Mouse (Mus musculus): ENCODE results near the gene Brwd1. TPM values are rescaled to one million over a fixed set of nuclear protein-coding genes. Genes with fewer than 3 reads are reported as not detected.
"Not testable (repeated sequence)": the region's sequence is repeated elsewhere in the genome, so short reads cannot be mapped to it uniquely, and the experiment has no call there.

Brwd1 gene
- total and polyA plus RNA-seq, 3 experiments: 4.3 to 8.1 (median 4.4) TPM

DNA sequence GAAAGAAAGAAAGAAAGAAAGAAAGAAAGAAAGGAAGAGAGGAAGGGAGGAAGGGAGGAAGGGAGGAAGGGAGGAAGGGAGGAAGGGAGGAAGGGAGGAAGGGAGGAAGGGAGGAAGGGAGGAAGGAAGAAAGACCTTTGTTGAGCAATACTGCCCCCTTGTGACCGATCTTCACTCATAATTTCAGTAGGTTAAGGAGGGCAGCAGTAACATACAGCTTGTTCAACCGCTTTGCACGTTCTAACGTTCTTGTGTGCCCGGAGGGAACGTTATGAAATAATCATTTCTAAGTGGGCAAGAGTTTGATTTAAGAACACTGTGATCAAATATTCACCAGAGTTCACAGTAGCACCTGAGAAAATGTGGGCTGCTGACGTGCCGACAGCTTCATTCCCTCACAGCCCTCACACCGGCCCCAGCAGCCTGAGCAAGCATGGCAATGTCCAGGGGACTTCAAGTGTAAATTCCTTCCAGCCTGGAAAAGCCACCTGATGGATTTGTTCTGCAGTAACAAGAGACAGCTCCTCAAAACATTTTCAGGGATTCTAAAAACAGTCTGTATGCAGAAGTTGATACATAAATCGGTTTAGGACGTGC, 117.8 kb downstream of the Brwd1 start (continued):
- TF ChIP-seq E2F4 (IDR thresholded peaks at IDR 0.05; ENCODE audit: insufficient replicate concordance, low read depth, low read length) (no peak), POLR2A (IDR thresholded peaks at IDR 0.05; ENCODE audit: low read depth, low read length) (no peak), RAD21 (IDR thresholded peaks at IDR 0.05; ENCODE audit: low read depth, low read length) (peak; percentile 71), HCFC1 (IDR thresholded peaks at IDR 0.05; ENCODE audit: low read depth, low read length) (no peak), SIN3A (IDR thresholded peaks at IDR 0.05; ENCODE audit: low read length) (no peak), PAX5 (IDR thresholded peaks at IDR 0.05; ENCODE audit: low read length) (no peak)

GRCm38 (mm10) chr16:95961484-95961883, 120.8 kb downstream of the Brwd1 start:
- H3K4me3 ChIP-seq (replicated peaks in 1 of 3; ENCODE audit: low read depth in 2 of 3, low read length in 2 of 3, poor library complexity in 1 of 3); H3K27me3 ChIP-seq (replicated peaks); dilution Hi-C loops (cut with MboI; ENCODE audit: extremely low pct_ligation_motif_present, extremely low pct_unique_long_range_greater_than_20kb, low sequenced_read_pairs); H3K36me3 ChIP-seq (replicated peaks in 1 of 2; ENCODE audit: control insufficient read depth in 1 of 2, insufficient read depth in 1 of 2, low read length in 1 of 2); H3K9ac ChIP-seq (ENCODE audit: insufficient read depth, low read depth); H3K4me1 ChIP-seq (ENCODE audit: control insufficient read depth in 1 of 2, insufficient read depth in 2 of 2); H3K79me2 ChIP-seq (replicated peaks; ENCODE audit: control insufficient read depth, extremely low read depth, insufficient read depth, poor library complexity, severe bottlenecking); H3K9me3 ChIP-seq (replicated peaks; ENCODE audit: low read length); DNase-seq (ENCODE audit: extremely low read depth); H3K4me2 ChIP-seq (ENCODE audit: insufficient read depth, low read depth, poor library complexity, severe bottlenecking); H3K27ac ChIP-seq (ENCODE audit: insufficient read depth, low read depth): not testable (repeated sequence)
- in situ Hi-C loops (cut with MboI; ENCODE audit: low pct_ligation_motif_present, low pct_unique_long_range_greater_than_20kb, low sequenced_read_pairs): loop anchor here (10.0 to 25.0 kb wide), 3 partner anchors 499 to 757 kb away; no protein-coding TSS in a partner anchor

GRCm38 (mm10) chr16:95960689-95961088, 121.6 kb downstream of the Brwd1 start:
- H3K4me1 ChIP-seq (ENCODE audit: control insufficient read depth in 1 of 2, insufficient read depth in 2 of 2); H3K27me3 ChIP-seq (replicated peaks); dilution Hi-C loops (cut with MboI; ENCODE audit: extremely low pct_ligation_motif_present, extremely low pct_unique_long_range_greater_than_20kb, low sequenced_read_pairs); H3K27ac ChIP-seq (ENCODE audit: insufficient read depth, low read depth); H3K4me2 ChIP-seq (ENCODE audit: insufficient read depth, low read depth, poor library complexity, severe bottlenecking); H3K4me3 ChIP-seq (replicated peaks in 1 of 3; ENCODE audit: low read depth in 2 of 3, low read length in 2 of 3, poor library complexity in 1 of 3); H3K36me3 ChIP-seq (replicated peaks in 1 of 2; ENCODE audit: control insufficient read depth in 1 of 2, insufficient read depth in 1 of 2, low read length in 1 of 2); DNase-seq (ENCODE audit: extremely low read depth); H3K9me3 ChIP-seq (replicated peaks; ENCODE audit: low read length); H3K9ac ChIP-seq (ENCODE audit: insufficient read depth, low read depth); H3K79me2 ChIP-seq (replicated peaks; ENCODE audit: control insufficient read depth, extremely low read depth, insufficient read depth, poor library complexity, severe bottlenecking): not testable (repeated sequence)
- in situ Hi-C loops (cut with MboI; ENCODE audit: low pct_ligation_motif_present, low pct_unique_long_range_greater_than_20kb, low sequenced_read_pairs): loop anchor here (10.0 to 25.0 kb wide), 3 partner anchors 498 to 756 kb away; no protein-coding TSS in a partner anchor

GRCm38 (mm10) chr16:95958080-95958479, 124.2 kb downstream of the Brwd1 start:
- H3K9me3 ChIP-seq (replicated peaks; ENCODE audit: low read length): peaks cover 8% of the 10 kb centered on the region
- in situ Hi-C loops (cut with MboI; ENCODE audit: low pct_ligation_motif_present, low pct_unique_long_range_greater_than_20kb, low sequenced_read_pairs): loop anchor here (25.0 kb wide), 1 partner anchor 496 kb away; no protein-coding TSS in a partner anchor

More at GRCm38 (mm10) chr16:95958080-95958479, 124.2 kb downstream of the Brwd1 start:
- no peaks in the 10 kb centered on the region for H3K79me2 ChIP-seq (replicated peaks; ENCODE audit: control insufficient read depth, extremely low read depth, insufficient read depth, poor library complexity, severe bottlenecking)
- TF ChIP-seq POLR2AphosphoS2 (IDR thresholded peaks at IDR 0.05; ENCODE audit: low read depth, low read length): no peak
- no peak for TF ChIP-seq JUND (conservative IDR thresholded peaks at IDR 0.05; ENCODE audit: low read depth, low read length)
- no peak for TF ChIP-seq JUN (IDR thresholded peaks at IDR 0.05; ENCODE audit: insufficient read depth, low read depth, low read length)
- no peak for TF ChIP-seq RAD21 (IDR thresholded peaks at IDR 0.05; ENCODE audit: low read depth, low read length)
- no peak for TF ChIP-seq EP300 (IDR thresholded peaks at IDR 0.05; ENCODE audit: low read length)
- TF ChIP-seq MAZ (IDR thresholded peaks at IDR 0.05; ENCODE audit: low read depth, low read length): no peak
- no peak for DNase-seq (ENCODE audit: extremely low read depth)
- dilution Hi-C loops (cut with MboI; ENCODE audit: extremely low pct_ligation_motif_present, extremely low pct_unique_long_range_greater_than_20kb, low sequenced_read_pairs): no loop called here
- H3K4me2 ChIP-seq (ENCODE audit: insufficient read depth, low read depth, poor library complexity, severe bottlenecking): no peak overlapping the region
- H3K36me3 ChIP-seq (replicated peaks in 1 of 2; ENCODE audit: control insufficient read depth in 1 of 2, insufficient read depth in 1 of 2, low read length in 1 of 2): no peaks in the 10 kb centered on the region
- peaks cover 0 to 7% of the 10 kb centered on the region in 2 experiments; a peak in 3 of 4 replicates for H3K4me1 ChIP-seq (ENCODE audit: control insufficient read depth in 1 of 2, insufficient read depth in 2 of 2)
- no peak overlapping the region for H3K4me3 ChIP-seq (replicated peaks in 1 of 3; ENCODE audit: low read depth in 2 of 3, low read length in 2 of 3, poor library complexity in 1 of 3)
- no peak overlapping the region for H3K27ac ChIP-seq (ENCODE audit: insufficient read depth, low read depth)
- no peaks in the 10 kb centered on the region for H3K27me3 ChIP-seq (replicated peaks)
- H3K9ac ChIP-seq (ENCODE audit: insufficient read depth, low read depth): no peak overlapping the region

Data from CH12.LX (cell line).